Mouse (Mus musculus): ENCODE measurements around the gene Olfr1415. TPM values are rescaled to one million over a fixed set of nuclear protein-coding genes. Genes with fewer than 3 reads are reported as not detected.
A peak's percentile ranks its signal among the peaks of the same experiment; 100 is the strongest.

The Olfr1415 gene
- polyA plus RNA-seq, 1 experiment from 2014 or later = not detected

DNA sequence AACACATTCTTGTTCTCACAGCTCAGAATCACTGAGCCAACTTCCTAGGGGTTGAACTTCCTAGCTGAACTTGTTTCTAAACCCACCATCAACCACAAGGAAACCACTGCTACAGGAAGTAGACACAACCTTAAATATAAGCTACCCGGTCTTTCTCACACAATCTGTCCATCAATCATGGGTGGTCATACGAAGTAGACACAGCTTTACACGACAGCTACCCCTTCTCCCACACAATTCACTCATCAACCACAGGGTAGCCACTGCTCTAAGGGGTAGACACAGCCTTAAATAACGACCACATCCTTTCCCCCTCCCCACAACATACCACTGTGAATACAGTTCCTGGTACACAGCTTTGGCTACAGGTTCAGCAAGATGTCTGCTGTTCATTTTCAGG, 27.0 kb downstream of the Olfr1415 start:
- Histone ChIP-seq H3K27ac (replicated peaks) (no peak overlapping the region), H3K4me1 (peaks cover 12% of the 10 kb centered on the region), H3K9me3 (replicated peaks) (no peaks in the 10 kb centered on the region), H3K9ac (replicated peaks) (no peak overlapping the region), H3K4me2 (no peak overlapping the region), H3K36me3 (peaks cover 73% of the 10 kb centered on the region), H3K4me3 (replicated peaks) (no peak overlapping the region), H3K27me3 (replicated peaks) (no peaks in the 10 kb centered on the region)
- ATAC-seq (ENCODE audit: low FRiP score) = no peak
- WGBS = 92% methylated on average over 4 of the region's 4 CpGs

DNA sequence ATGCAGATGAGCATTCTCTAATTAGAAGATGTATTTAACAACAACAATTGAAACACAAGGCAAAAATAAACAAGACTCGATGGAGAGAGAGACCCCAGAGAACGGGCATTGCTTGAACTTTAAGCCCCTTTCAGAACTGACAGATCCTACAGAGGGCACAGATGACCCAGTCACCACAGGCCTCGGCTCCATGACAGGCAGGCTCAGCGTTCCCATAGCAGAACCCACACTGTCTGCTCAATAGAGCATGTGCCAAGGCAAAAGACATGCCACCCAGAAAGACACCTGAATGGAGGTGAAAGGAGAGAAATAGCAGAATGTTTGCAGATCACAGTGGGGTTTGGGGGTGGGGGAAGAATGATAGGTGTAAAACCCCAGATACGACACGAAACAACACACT, 37.5 kb downstream of the Olfr1415 start:
- no peak overlapping the region for H3K4me2 ChIP-seq
- H3K4me3 ChIP-seq (replicated peaks) = no peak overlapping the region
- no peaks in the 10 kb centered on the region for H3K9me3 ChIP-seq (replicated peaks)
- no peaks in the 10 kb centered on the region for H3K4me1 ChIP-seq
- H3K27me3 ChIP-seq (replicated peaks) = no peaks in the 10 kb centered on the region
- 92% methylated on average over 6 of the region's 6 CpGs for WGBS
- no peak overlapping the region for H3K9ac ChIP-seq (replicated peaks)
- H3K27ac ChIP-seq (replicated peaks) = no peak overlapping the region
- ATAC-seq (ENCODE audit: low FRiP score) = no peak
- H3K36me3 ChIP-seq = peaks cover 78% of the 10 kb centered on the region

DNA sequence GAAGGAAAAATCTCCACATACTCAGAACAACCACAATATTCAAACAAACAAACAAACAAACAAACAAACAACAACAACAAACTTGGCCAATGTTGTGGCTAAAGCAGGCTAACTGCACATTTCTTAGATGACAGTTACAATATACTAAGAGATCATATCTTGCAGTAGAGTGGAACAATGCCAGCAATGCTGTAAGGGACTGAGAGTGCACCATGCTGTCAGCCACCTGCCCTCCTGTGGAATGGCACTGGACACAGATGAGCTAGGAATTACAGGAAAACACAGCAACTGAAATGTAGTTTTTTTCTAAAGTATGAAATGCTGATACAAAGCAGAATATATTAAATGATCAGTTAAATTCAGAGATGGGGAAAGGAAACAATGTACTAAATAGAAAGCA, 38.1 kb downstream of the Olfr1415 start:
- Histone ChIP-seq H3K4me3 (replicated peaks) (no peak overlapping the region), H3K9ac (replicated peaks) (no peak overlapping the region), H3K27me3 (replicated peaks) (no peaks in the 10 kb centered on the region), H3K4me2 (no peak overlapping the region), H3K9me3 (replicated peaks) (no peaks in the 10 kb centered on the region), H3K36me3 (peaks cover 78% of the 10 kb centered on the region), H3K4me1 (no peaks in the 10 kb centered on the region), H3K27ac (replicated peaks) (no peak overlapping the region)
- no peak for ATAC-seq (ENCODE audit: low FRiP score)

DNA sequence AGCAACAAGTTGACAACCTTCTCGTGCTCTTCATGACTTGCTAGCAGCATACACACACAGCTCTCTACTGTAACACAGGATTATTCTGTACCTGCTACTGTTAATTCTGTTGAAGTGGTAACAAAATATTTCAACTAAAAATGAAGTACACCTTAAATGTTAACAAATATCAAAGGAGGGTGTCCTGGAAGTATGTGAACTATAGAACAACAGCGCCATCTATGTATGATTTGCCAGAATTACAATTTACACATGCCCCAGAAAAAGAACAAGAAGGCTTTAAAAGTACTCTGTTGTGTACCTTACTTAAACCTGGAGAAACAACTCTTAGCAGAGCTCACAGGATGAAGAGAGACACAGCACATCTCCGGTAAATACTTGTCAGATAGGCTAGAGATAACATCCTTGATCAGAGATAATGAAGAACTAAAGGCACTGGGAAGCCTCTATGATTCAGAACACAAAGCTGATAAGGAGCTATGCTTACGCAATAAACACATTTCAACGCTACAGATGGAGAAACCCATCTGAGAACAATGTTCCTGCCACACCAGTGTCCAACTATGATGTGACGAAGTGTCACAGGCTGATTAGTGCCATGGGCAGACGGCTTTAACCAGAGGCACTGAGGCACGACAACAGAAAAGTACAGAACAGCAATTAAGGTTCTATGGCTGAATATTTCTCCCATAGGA, 42.0 kb downstream of the Olfr1415 start:
- Histone ChIP-seq H3K9ac (replicated peaks) (no peak overlapping the region), H3K27me3 (replicated peaks) (no peaks in the 10 kb centered on the region), H3K36me3 (peaks cover 76% of the 10 kb centered on the region), H3K4me2 (no peak overlapping the region), H3K9me3 (replicated peaks) (no peaks in the 10 kb centered on the region), H3K27ac (replicated peaks) (no peak overlapping the region), H3K4me3 (replicated peaks) (no peak overlapping the region), H3K4me1 (no peaks in the 10 kb centered on the region)
- WGBS = 75% methylated on average over 8 of the region's 8 CpGs
- no peak for ATAC-seq (ENCODE audit: low FRiP score)

DNA sequence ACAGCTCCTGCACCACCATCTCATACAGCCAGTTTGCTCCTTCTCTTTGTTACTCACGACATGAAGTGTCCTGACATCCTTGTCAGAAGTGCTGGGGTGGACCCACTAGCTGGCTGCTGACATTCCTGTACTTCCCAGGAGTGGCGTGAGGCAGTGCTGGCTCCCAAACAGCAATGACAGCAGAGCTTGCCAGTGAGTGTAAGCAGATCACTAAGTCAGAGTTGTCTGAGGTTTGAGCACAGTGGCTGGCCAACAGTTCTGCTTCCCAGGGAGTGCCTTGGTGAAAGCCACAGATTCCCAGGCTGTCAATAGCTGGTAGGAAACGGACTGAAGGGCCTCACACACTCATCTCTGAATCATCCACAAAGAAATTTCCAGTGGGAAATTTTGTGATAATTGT, 47.6 kb downstream of the Olfr1415 start:
- peaks cover 83% of the 10 kb centered on the region for H3K36me3 ChIP-seq

DNA sequence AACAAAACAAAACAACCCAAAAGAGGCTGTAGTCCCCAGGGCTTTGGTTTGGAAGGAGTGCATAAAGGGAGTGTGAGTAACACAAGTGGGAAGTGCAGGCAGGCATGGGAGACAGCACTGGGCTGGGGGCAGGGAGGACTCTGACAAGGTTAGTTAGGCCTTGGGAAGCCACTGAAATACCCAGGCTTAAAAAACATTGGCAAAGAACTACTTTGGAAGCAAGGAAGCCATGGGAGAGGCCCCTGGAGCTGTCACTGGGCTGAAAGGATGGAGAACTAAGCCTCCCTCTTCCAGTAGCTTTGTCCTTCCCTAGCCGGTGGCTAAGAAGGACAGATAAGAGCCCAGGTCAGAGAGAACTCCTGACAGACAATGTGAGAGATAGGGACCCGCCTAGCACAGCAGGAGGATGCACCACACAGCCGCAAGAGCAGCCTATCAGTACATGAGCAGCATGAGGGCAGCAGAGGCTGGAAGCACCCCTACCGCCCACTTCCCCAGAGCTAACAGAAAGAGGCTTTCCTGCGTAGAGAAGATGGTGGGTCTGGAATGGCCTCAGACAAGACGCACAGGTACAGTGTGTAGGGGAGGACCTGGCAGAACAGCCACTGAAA, 54.3 kb downstream of the Olfr1415 start:
- no peak overlapping the region for H3K4me2 ChIP-seq
- no peaks in the 10 kb centered on the region for H3K27me3 ChIP-seq (replicated peaks)
- no peak for ATAC-seq (ENCODE audit: low FRiP score)
- no peak overlapping the region for H3K27ac ChIP-seq (replicated peaks)
- no peaks in the 10 kb centered on the region for H3K9me3 ChIP-seq (replicated peaks)
- peaks cover 65% of the 10 kb centered on the region for H3K36me3 ChIP-seq
- no peak overlapping the region for H3K4me3 ChIP-seq (replicated peaks)
- no peak overlapping the region for H3K9ac ChIP-seq (replicated peaks)
- H3K4me1 ChIP-seq = peaks cover 22% of the 10 kb centered on the region
- WGBS = 87% methylated on average over 6 of the region's 6 CpGs

More for the DNA sequence above, 47.6 kb downstream of the Olfr1415 start:
- Histone ChIP-seq H3K27me3 (replicated peaks) (no peaks in the 10 kb centered on the region), H3K4me3 (replicated peaks) (no peak overlapping the region), H3K4me1 (no peaks in the 10 kb centered on the region), H3K9ac (replicated peaks) (no peak overlapping the region), H3K4me2 (no peak overlapping the region), H3K9me3 (replicated peaks) (no peaks in the 10 kb centered on the region), H3K27ac (replicated peaks) (no peak overlapping the region)
- ATAC-seq (ENCODE audit: low FRiP score) = no peak
- WGBS = 88% methylated on average over 3 of the region's 3 CpGs

DNA sequence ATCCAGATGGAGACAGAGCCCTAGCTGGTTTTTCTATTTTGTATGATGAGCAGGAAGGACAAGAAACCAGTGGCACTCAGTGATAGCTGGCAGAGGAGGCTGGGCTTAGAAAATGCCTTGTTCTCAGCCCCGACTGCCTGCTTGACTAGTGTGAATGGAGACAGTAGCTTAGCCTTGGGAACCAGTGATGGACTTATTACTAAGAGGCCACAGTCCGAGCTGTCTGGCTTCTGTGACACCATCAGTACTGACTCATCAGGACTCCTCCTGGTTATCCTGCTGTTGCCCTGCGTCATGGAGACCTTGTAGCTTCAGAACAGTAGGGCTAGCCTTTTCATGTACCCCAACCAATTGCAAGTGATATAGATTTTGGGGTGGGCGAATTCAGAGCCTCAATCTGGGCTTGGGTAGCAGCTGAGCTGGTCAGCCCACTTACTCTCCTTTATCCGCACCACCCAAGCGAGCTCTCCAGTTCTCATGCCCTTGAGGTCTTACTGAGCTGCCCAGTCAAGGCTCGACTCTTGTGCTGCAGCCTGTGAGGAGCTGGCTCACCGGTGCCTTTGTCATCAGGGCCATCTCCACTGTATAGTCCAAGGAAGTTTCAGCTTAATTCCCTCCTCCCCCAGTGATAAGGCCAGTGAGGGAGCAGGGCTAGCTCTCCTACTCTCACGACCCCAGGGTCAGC, 55.7 kb downstream of the Olfr1415 start:
- Histone ChIP-seq H3K4me2 (no peak overlapping the region), H3K9me3 (replicated peaks) (no peaks in the 10 kb centered on the region), H3K27ac (replicated peaks) (no peak overlapping the region), H3K4me1 (peaks cover 25% of the 10 kb centered on the region), H3K9ac (replicated peaks) (no peak overlapping the region), H3K4me3 (replicated peaks) (no peak overlapping the region), H3K27me3 (replicated peaks) (no peaks in the 10 kb centered on the region), H3K36me3 (peaks cover 53% of the 10 kb centered on the region)
- no peak for ATAC-seq (ENCODE audit: low FRiP score)
- WGBS = 93% methylated on average over 9 of the region's 9 CpGs

Small RNAs within 50 kb of the gene (microRNA-seq; reads per million reads assigned to microRNA genes)
- gene Mir6900 = 3.1 reads per million, percentile 11 among the genes with 10 or more reads in this experiment

Other genes starting within 250 kb of the Olfr1415 start
- gene Ndufa10, start 22.2 kb downstream of the Olfr1415 start, polyA plus RNA-seq (2015; fragmentation: Nextera tagmentation; extraction: Ambion mirVana) = 343 and 359 TPM in 2 replicates
- not detected in 2 replicates for gene Olfr1416, start 11.0 kb downstream of the Olfr1415 start, polyA plus RNA-seq (2015; fragmentation: Nextera tagmentation; extraction: Ambion mirVana)
- gene Olfr1414, start 22.6 kb upstream of the Olfr1415 start, polyA plus RNA-seq (2015; fragmentation: Nextera tagmentation; extraction: Ambion mirVana) = not detected in 2 replicates
- gene Olfr1413, start 75.2 kb upstream of the Olfr1415 start, polyA plus RNA-seq (2015; fragmentation: Nextera tagmentation; extraction: Ambion mirVana) = not detected in 2 replicates
- gene Olfr1412, start 89.7 kb upstream of the Olfr1415 start, polyA plus RNA-seq (2015; fragmentation: Nextera tagmentation; extraction: Ambion mirVana) = not detected in 2 replicates
- gene Olfr1411, start 98.3 kb upstream of the Olfr1415 start, polyA plus RNA-seq (2015; fragmentation: Nextera tagmentation; extraction: Ambion mirVana) = not detected in 2 replicates
- not detected in 2 replicates for gene Olfr1410, start 109.7 kb upstream of the Olfr1415 start, polyA plus RNA-seq (2015; fragmentation: Nextera tagmentation; extraction: Ambion mirVana)
- not detected in 2 replicates for gene Olfr12, start 121.7 kb upstream of the Olfr1415 start, polyA plus RNA-seq (2015; fragmentation: Nextera tagmentation; extraction: Ambion mirVana)
- 541 and 661 TPM in 2 replicates for gene Cops9, start 145.9 kb upstream of the Olfr1415 start, polyA plus RNA-seq (2015; fragmentation: Nextera tagmentation; extraction: Ambion mirVana)
- gene Otos, start 152.7 kb upstream of the Olfr1415 start, polyA plus RNA-seq (2015; fragmentation: Nextera tagmentation; extraction: Ambion mirVana) = 0.33 and 0.73 TPM in 2 replicates